Mouse (Mus musculus): ENCODE data around the gene Adamts15.

Gene Adamts15

DNA sequence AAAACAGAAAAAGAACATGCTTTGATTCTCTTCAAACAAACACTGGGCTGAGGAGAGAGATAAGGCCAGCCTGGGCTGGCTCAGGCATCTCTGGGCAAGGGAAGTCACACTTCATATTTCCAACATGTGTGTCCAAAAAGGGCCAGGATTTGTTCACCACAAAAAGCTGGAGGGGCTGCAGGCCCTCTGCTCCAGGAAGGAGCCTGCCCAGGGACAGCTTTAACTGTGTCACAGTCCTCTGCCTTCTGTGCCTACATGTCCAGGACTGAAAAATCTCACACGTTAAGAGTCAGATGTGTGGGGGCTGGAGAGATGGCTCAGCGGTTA, 42.3 kb downstream of the Adamts15 start:
- DNase-seq (ENCODE audit: low read depth, low spot score), result no peak

DNA sequence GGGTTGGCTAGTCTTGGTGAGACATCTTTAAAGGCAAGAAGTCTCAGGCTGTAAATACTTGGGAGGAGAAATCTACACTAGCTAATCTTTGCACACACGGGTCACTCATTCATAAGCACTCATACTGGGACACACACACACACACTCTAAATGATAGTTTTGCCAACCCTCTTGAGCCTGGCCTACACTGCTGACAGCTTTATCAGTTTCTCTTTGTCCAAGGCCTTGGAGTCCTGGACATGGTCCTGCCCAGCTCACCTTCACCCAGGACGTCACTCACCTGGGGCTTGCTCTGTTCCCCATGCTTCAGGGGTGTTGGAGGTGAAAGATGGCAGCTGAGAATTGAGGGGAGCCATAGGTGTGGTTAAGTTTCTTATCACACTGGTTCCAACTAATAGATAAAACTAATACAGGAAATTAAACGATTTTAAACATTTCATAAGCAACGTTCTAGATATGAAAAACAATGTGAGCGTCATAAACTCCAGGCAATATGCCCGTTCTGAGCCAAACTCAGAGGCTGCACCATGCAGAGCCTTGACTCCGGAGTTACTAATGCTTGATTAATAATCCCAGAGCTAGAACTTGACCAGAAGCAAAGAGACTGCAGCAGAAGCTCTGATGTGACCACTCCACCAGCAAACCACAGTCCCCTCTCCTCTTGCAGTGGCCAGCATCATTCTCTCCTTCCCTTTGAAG, 42.9 kb downstream of the Adamts15 start:
- no peak for DNase-seq (ENCODE audit: low read depth, low spot score)

DNA sequence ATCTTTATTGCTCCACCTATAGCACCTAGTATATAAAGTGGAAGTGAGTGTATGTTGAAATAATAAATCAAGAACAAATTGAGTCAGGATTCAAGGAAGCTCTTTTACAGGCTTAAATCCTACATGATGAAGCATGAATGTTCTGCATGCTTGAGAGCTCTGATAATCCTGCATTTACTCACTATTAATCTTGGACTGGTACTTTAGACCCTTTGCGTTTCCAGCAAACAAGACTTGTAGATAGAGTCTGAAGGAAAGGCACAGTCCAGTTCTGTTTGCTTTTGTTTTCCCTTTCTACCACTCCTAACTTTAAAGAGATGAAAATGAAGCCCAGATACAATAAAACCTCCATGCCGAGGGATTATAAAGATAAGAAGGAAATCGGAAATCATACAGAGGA, 45.7 kb downstream of the Adamts15 start:
- no peak for DNase-seq (ENCODE audit: low read depth, low spot score)

DNA sequence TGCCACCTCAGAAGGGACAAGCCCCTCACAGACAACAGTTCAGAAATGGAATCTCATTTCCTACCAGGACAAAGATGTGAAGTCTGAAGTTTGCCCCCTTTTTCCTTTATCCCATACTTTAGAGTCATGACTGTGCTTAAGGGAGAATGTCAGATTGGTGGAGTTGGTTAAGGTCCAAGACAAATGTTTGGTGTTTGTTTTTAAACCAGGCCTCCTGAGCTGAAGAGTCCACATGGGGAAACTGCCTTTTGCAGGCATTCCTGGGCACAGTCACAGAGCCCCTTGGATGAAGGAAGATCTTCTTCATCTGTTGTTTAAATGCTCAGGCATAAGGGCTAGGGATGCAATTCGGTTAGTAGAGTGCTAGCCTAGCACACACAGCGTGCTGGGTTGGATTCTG, 66.4 kb downstream of the Adamts15 start:
- DNase-seq (ENCODE audit: low read depth, low spot score), result no peak

DNA sequence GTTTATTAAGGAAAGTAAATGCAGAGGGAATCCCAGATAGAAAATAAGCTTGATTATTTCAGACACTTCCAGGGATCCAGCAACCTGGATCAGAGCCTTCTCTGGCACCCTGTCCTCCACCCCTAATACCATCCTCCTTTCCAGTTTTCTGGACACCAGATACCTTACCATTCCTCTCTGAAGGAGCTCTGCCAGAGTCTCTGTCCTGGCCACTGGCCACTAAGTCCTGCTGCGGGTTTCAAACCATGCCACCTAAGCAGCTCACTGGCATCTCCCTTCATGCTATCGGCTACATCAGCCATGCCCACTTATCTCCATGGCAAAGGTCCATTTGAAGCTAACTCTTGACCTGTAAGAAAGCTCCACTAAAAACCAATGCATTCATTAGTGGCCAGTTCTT, 70.4 kb downstream of the Adamts15 start:
- DNase-seq (ENCODE audit: low read depth, low spot score), result no peak

DNA sequence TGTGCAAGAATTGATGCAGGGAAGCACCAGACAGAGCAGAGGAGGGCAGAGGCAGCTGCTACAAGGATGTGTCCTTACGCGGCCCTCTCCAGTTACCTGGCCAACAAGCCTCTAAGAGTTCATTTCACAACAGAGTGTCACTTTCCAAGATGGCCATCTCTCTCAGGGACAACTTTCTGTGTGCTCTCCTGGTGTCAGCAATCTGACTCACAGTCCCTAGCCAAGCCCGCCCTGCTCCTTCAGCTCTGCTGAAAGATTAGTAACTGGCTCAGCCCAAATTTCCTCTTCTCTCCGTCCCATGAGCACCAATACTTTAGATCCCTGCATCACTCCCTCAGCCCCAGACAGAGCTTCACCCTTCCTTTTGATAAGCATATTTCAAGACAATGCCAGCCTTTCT, 72.3 kb downstream of the Adamts15 start:
- no peak for DNase-seq (ENCODE audit: low read depth, low spot score)

DNA sequence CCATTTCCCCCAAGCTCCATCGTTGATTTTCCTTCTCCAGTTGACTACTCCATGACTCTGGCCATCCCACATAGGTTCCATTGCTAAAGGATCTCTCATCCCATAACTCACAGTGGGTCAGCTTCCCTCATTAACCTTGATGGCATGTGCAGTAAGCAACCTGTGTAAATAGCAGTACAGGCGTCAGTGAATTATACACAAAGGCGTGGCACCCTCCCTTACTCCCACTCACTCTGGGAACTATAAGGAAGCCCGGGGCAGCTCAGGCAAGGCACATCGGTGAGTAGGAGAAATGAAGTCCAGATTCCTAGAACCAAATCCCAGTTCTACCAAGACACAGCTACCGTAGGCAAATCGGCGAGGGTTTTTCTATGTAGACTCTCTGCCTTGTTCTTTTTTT, 72.8 kb downstream of the Adamts15 start:
- no peak for DNase-seq (ENCODE audit: low read depth, low spot score)
